Mouse (Mus musculus): ENCODE data around the gene Nuak1.

DNA sequence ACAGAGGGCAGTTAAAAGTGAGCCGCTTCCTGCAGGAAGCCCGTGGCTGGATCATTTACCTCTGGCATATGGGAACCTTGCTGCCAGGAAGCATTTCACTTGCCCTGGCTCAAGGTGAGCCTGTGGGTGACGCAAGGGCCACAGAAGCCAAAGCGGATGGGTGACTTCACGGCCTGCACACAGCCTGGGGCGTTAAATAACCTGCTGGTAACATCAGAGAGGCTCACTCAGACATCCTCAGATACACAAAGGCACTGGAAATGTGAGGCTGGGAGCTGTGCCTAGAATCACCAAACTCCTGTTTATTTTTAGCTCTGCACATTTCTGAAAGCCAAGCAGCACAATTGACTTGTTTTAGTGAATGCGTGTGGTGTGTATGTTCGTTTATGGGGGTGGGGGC, 23.6 kb downstream of the Nuak1 start:
- TF ChIP-seq CTCF (IDR thresholded peaks at IDR 0.05; ENCODE audit: extremely low read depth, insufficient read depth, low read length) (no peak), POLR2A (IDR thresholded peaks at IDR 0.05; ENCODE audit: extremely low read depth, insufficient read depth, low read length) (no peak)
